Mouse (Mus musculus) 3134 (cell line): ENCODE data around the gene Btd.
A peak's percentile ranks its signal among the peaks of the same experiment; 100 is the strongest.

Source experiments
- DNase-seq: peaks from one replicate; pipeline ENCODE4 v3.0.0-alpha.2; 2011; ENCODE audit warnings: low spot score; ENCODE audit not compliant: insufficient read length; ENCODE audit errors: extremely low read depth

Gene Btd

GRCm38 (mm10) chr14:31664100-31664902 lies 23.5 kb downstream of the Btd start:
- peak; percentile 52 for DNase-seq

GRCm38 (mm10) chr14:31664903-31665565 lies 24.2 kb downstream of the Btd start:
- no peak for DNase-seq

- no peak for DNase-seq
Measured at GRCm38 (mm10) chr14:31665566-31665940, 24.7 kb downstream of the Btd start.

GRCm38 (mm10) chr14:31666931-31667705 lies 26.3 kb downstream of the Btd start:
- no peak for DNase-seq

GRCm38 (mm10) chr14:31667741-31668140 lies 26.9 kb downstream of the Btd start:
- no peak for DNase-seq

GRCm38 (mm10) chr14:31668326-31668725 lies 27.5 kb downstream of the Btd start:
- DNase-seq, result peak; percentile 49

GRCm38 (mm10) chr14:31669161-31669611 lies 28.4 kb downstream of the Btd start:
- peak; percentile 94 for DNase-seq

- DNase-seq, result peak; percentile 80
Measured at GRCm38 (mm10) chr14:31669642-31670490, 29.0 kb downstream of the Btd start.

- peak; percentile 59 for DNase-seq
Measured at GRCm38 (mm10) chr14:31671635-31672320, 30.9 kb downstream of the Btd start.

GRCm38 (mm10) chr14:31680656-31681055 lies 39.8 kb downstream of the Btd start:
- DNase-seq, result no peak

GRCm38 (mm10) chr14:31681291-31681690 lies 40.5 kb downstream of the Btd start:
- DNase-seq, result no peak

- no peak for DNase-seq
Measured at GRCm38 (mm10) chr14:31681931-31682555, 41.2 kb downstream of the Btd start.

- DNase-seq, result no peak
Measured at GRCm38 (mm10) chr14:31683610-31684009, 42.8 kb downstream of the Btd start.

- DNase-seq, result no peak
Measured at GRCm38 (mm10) chr14:31684343-31685040, 43.7 kb downstream of the Btd start.

GRCm38 (mm10) chr14:31685680-31686079 lies 44.9 kb downstream of the Btd start:
- no peak for DNase-seq

GRCm38 (mm10) chr14:31686231-31686630 lies 45.4 kb downstream of the Btd start:
- DNase-seq, result no peak

GRCm38 (mm10) chr14:31692536-31692935 lies 51.7 kb downstream of the Btd start:
- no peak for DNase-seq

GRCm38 (mm10) chr14:31696206-31696984 lies 55.6 kb downstream of the Btd start:
- no peak for DNase-seq
